Mouse (Mus musculus) kidney, postnatal 10 days (tissue): ENCODE measurements at regions not wholly inside any gene's neighbourhood (a gene's known extent, or its start where the extent isn't known, plus 50 kb on each side); places are given as distances from the start of the nearest gene placed in this dataset.

Source experiments
- DNase-seq: peaks from one replicate; pipeline ENCODE4 v3.0.0; 2021; ENCODE audit warnings: mixed read lengths

DNA sequence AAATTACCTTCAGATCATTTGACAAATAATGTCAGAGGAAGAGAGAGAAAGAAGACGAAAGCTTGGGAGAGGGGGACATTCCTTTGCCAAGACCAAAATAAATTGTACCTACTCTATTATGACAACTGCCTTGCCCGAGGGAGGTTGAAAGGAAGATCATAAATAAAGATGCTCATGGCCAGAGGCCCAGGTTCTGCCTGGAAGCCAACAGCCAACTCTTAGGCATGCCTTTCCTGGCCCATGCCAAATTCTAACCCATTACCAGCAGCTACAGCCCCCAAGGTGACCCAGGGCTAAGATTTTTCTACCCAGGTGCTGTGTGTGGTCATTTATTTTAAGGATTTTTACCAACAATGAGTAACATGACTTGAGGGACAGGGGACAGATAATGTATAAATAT, 54.9 kb downstream of the Cbln1 start:
- DNase-seq: no peak

DNA sequence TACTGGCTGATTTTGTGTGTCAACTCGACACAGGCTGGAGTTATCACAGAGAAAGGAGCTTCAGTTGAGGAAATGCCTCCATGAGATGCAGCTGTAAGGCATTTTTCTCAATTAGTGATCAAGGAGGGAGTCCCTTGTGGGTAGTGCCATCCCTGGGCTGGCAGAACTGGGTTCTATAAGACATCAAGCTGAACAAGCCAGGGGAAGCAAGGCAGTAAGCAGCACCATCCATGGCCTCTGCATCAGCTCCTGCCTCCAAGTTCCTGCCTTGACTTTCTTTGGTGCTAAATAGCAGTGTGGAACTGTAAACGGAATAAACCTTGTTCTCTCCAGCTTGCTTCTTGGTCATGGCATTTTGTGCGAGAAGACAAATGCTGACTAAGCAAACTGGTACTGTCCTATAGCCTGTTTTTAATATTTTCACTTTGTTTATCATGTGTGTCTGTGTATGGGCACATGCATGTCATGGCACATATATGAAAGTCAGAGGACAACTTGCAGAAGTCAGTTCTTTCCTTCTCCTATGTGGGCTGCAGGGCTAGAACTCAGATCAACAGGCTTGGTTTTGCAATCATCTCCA, 57.3 kb downstream of the Cbln1 start:
- no peak for DNase-seq

DNA sequence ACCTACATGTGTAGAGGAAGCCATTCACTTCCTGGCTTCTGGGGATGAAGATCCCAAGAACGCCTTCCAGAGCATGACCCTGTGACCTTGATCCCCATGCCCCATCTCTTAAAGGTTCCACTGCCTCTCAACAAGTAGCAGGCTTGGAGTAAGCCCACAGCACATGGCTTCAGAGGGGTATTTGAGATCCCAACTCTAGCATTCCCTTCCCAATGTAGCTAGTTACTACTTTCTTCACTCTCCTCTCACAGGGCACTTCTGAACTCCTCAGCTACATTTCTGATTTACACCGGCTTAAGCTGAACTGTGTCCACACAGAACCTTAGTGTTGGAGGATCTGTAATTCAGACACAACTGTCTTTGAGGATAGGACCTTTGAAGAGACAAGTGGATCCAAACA, 83.4 kb downstream of the Cbln1 start:
- no peak for DNase-seq

- DNase-seq: no peak
Observed at GRCm38 (mm10) chr8:87383527-87384206, 88.7 kb downstream of the Cbln1 start.

DNA sequence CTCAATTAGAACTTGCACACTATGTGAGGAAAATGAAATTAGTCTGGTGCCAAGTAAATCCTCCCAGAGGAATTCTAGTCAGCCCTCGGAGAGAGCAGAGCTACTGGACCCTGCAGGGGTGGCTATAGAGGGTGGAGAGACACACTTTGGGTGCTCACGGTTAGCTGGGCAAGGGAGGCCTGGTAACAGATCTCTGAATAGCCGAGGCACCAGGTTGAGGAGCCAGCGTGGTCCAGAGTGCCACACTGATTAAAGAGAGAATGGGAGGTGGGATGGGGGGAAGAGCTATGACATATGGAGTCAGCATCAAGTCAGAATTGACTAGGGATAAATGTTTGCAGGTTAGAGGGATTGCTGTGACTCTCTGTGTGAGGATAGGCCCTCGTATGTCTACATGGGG, 90.1 kb downstream of the Cbln1 start:
- DNase-seq: no peak

GRCm38 (mm10) chr8:87380791-87381190, 91.6 kb downstream of the Cbln1 start:
- no peak for DNase-seq

GRCm38 (mm10) chr8:87379296-87379695, 93.1 kb downstream of the Cbln1 start:
- no peak for DNase-seq

- DNase-seq: no peak
Observed at GRCm38 (mm10) chr8:87374044-87374443, 98.4 kb downstream of the Cbln1 start.

DNA sequence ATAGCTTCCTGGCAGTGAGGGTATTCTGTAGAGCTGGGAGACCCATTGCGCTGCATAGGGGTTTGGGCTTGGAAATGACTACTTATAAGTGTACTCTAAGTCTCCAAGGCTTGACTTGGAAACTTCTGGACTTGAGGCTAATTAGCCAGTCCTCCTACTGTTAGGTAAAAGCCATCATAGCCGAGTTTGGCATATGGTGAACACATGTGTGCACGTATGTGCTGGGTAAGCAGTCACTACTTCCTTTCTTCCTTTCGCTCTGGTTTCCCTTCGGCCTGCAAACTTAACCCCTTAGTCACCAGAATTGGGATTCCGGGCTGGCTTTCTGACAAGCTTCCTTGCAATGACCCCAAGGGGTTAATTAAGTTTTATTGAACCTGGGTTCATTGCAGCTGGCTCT, 98.9 kb downstream of the Cbln1 start:
- no peak for DNase-seq

- no peak for DNase-seq
Observed at GRCm38 (mm10) chr8:87372061-87372460, 100.3 kb downstream of the Cbln1 start.

- no peak for DNase-seq
Observed at GRCm38 (mm10) chr8:87370194-87370593, 102.2 kb downstream of the Cbln1 start.

GRCm38 (mm10) chr8:87350471-87350870, 121.9 kb downstream of the Cbln1 start:
- no peak for DNase-seq

- DNase-seq: peak; percentile 13
Observed at GRCm38 (mm10) chr8:87349781-87350181, 122.6 kb downstream of the Cbln1 start.

DNA sequence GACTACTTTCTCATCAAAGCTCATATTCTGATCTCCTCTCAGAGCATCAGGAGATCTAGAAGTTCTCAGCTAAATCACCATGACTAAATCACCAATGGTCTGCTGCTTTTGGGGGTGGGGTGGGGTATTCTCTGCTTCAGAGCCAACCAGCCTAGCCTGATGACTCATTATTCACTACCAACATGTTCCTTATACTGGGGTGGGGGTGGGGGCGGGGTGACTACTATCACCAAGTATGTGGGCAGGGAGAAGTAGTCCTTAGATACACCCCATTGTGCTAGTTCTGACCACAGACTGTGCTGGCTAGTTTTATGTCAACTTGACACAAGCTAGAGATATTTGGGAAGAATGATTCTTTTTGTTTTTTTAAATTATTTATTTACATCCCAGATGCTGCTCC, 143.0 kb downstream of the Cbln1 start:
- no peak for DNase-seq

GRCm38 (mm10) chr8:87314570-87314969, 157.8 kb downstream of the Cbln1 start:
- no peak for DNase-seq

DNA sequence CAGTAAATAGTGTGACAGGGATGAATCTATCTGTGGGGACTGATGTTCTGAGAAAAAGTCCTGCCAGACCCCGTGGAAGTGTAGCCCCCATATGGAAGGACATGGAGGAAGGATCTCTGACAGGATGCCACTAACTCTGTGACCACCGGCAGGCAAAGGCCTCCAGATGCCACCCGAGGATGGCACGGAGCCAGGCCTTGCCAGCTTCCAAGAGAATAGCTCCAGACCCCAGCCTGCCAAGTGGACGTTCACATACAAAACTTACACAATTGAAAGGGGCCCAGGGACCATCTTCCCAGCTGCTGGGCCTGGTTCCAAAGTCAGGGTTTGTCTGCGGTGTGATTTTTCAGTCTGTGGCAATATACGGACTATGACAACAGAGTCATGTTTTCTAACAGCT, 161.1 kb downstream of the Cbln1 start:
- peak; percentile 8 for DNase-seq

GRCm38 (mm10) chr8:87308311-87308710, 164.1 kb downstream of the Cbln1 start:
- DNase-seq: no peak

- no peak for DNase-seq
Observed at GRCm38 (mm10) chr8:87305001-87305400, 167.4 kb downstream of the Cbln1 start.

DNA sequence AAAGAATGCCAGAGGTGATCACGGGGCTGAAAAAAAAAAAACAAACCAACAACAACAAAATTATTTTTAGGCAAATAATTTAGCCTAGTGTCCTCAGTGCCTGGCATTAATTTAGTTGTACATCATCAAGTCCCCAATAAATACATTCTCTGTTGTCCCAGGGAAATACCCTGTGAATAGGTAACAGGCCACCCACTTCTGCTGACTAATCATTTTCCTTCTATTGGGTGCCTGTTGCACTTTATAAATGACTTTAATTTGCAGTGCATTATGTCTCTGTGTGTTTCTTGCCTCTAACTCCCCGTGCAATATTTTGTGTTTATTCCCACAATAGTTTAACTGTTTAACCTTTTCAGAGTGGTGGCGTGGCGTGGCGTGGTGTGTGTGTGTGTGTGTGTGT, 168.9 kb downstream of the Cbln1 start:
- no peak for DNase-seq

- no peak for DNase-seq
Observed at GRCm38 (mm10) chr8:87297761-87298160, 174.6 kb downstream of the Cbln1 start.

DNA sequence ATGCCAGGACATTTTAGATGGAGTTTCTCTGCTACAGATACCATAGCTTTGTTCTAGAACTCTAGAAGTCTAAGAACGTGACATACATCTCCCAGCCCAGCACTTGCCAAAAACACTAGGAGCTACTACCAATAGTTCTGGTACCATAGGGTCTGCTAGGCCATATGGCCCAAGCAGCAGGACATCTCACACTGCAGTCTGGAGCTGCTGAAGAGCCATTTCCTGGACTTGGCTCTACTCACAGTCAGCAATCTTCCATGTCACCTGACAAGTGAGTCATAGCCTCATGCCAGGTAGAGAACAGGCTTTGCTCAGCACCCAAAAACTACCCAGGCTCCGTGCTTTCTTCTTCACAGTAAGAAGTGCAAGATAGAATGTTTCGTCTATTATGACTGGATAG, 175.1 kb downstream of the Cbln1 start:
- DNase-seq: no peak

GRCm38 (mm10) chr8:87286059-87286458, 186.3 kb downstream of the Cbln1 start:
- DNase-seq: no peak

- peak; percentile 25 for DNase-seq
Observed at GRCm38 (mm10) chr8:87284356-87284755, 188.1 kb downstream of the Cbln1 start.

DNA sequence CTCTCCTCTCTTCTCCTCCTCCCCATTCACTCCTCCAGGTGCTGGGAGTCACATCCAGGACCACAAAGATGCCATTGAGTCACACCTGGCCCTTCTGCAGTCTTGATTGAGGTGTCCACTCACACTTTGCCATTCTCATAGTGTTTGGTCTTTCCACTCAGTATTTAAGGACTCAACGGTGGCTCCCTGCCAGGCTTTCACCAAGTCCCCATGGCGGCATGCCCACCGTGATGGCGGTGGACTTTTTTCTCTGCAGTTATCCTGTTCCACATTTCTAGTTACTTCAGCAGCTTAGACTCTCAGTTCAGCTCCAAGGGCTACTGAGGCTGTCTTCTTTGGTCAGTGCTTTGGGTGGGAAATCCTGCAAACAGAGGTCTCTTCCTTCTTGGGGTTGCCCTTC, 189.9 kb downstream of the Cbln1 start:
- no peak for DNase-seq

DNA sequence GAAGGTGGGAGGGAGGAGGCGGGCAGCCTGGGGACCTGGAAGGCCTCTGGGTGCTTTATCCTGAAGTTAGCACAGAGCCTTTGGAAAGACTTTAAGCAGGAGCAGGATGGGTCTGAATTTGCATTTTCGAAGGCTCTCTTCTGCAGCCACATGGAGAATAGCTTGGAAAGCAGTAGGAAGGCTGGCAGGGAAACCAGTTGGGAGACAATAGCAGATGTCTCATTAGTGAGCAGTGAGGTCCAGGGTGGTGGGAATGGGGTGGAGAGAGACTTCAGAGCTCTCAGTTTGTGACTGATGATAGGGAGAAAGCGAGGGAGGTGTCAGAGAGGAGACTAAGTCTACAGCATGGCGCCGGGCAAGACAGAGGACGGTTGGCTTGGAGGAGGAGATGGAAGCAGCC, 199.1 kb downstream of the Cbln1 start:
- DNase-seq: no peak
